Mouse (Mus musculus): ENCODE data around the gene E2f6.

GRCm38 (mm10) chr12:16882442-16882841 is 71.7 kb downstream of the E2f6 start:
- TF ChIP-seq ETS1 (IDR thresholded peaks at IDR 0.05; ENCODE audit: low read depth, low read length) = no peak
- no peak for TF ChIP-seq POLR2A (IDR thresholded peaks at IDR 0.05; ENCODE audit: control insufficient read depth in 1 of 2, insufficient read depth in 1 of 2, low read depth in 1 of 2, low read length in 2 of 2, poor library complexity in 1 of 2)
- TF ChIP-seq GATA1 (IDR thresholded peaks at IDR 0.05; ENCODE audit: low read depth, low read length) = no peak
- no peak for TF ChIP-seq ZC3H11A (IDR thresholded peaks at IDR 0.05; ENCODE audit: low read depth, low read length)
- no peak for TF ChIP-seq MYB (IDR thresholded peaks at IDR 0.05; ENCODE audit: low read depth, low read length)
- no peak for TF ChIP-seq TCF12 (IDR thresholded peaks at IDR 0.05; ENCODE audit: low read depth, low read length)
- TF ChIP-seq MEF2A (IDR thresholded peaks at IDR 0.05; ENCODE audit: extremely low read depth, insufficient replicate concordance, low read depth, low read length, poor library complexity, severe bottlenecking) = no peak
- TF ChIP-seq NRF1 (IDR thresholded peaks at IDR 0.05; ENCODE audit: insufficient read depth, low read depth, low read length, poor library complexity, severe bottlenecking) = no peak
- no peak for TF ChIP-seq KAT2A (conservative IDR thresholded peaks at IDR 0.05; ENCODE audit: low read depth, low read length)
- no peak for TF ChIP-seq USF1 (IDR thresholded peaks at IDR 0.05; ENCODE audit: low read depth, low read length)
- no peak for TF ChIP-seq CTCF (IDR thresholded peaks at IDR 0.05 in 2 of 3, conservative IDR thresholded peaks at IDR 0.05 in 1 of 3; ENCODE audit: control insufficient read depth in 1 of 3, insufficient read depth in 1 of 3, low read depth in 2 of 3, low read length in 3 of 3, poor library complexity in 1 of 3, severe bottlenecking in 1 of 3)
- TF ChIP-seq EP300 (IDR thresholded peaks at IDR 0.05; ENCODE audit: low read depth in 1 of 2, low read length in 2 of 2) = no peak
- TF ChIP-seq TBP (IDR thresholded peaks at IDR 0.05; ENCODE audit: low read depth, low read length) = no peak
- TF ChIP-seq JUND (IDR thresholded peaks at IDR 0.05; ENCODE audit: low read depth, low read length) = no peak
